Mouse (Mus musculus) MN1 (cell line): Measurements from ENCODE around the gene Magee2.
"Not testable (repeated sequence)": the region's sequence is repeated elsewhere in the genome, so short reads cannot be mapped to it uniquely, and the experiment has no call there.

Experiments
- DNase-seq: peaks from one replicate; pipeline ENCODE4 v3.0.0-alpha.2; 2016; ENCODE audit warnings: low spot score

Magee2 gene

GRCm38 (mm10) chrX:104856751-104857341 lies at the start of gene Magee2:
Gene Magee2, minus strand, starts transcription at chrX:104857267.
- peak; percentile 5 for DNase-seq

DNA sequence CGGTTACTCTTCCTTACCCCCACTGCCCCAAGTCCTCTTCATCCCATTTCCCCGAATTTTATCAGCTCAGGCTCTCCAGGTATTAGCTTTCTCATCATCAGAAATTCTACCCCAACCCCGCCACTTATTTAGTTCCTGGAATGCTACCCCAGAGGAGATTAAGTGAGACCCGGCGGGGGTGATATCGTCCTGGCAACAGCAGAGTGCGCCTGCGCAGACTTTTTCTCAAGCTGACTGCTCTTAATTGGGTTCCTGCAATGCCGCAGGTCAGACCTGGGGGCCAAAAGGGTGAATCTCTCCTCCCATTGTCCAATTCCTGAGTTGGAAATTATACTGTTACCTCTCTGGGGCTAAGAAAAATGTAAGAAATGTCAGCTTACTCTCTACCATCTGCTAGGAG lies 3.5 kb downstream of the Magee2 start:
- no peak for DNase-seq

DNA sequence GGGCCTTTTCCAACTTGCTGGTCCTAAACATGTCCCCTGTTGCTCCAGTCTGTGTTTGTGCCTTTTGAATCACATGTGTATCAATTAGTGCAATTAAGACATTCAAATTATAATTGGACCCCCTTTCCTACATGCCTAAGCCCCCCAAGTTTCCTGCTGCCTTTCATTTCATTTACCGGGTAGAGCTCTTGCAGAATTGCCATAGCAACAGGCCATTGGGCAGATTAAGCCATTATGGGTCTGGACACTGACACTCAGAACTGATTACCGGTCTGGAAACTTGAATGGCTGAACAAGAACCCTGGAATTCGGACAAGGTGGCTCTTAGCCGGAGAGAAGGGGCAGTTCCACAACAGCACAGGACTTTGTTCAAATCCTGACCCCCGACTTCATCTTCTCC lies 39.5 kb downstream of the Magee2 start:
- not testable (repeated sequence) for DNase-seq

- not testable (repeated sequence) for DNase-seq
These were observed 40.1 kb downstream of the Magee2 start for GRCm38 (mm10) chrX:104816987-104817386.

- DNase-seq = not testable (repeated sequence)
These were observed 43.4 kb downstream of the Magee2 start for GRCm38 (mm10) chrX:104813704-104814103.
